Mouse (Mus musculus) MEL (cell line): Measurements from ENCODE around the gene AW549877. TPM values are rescaled to one million over a fixed set of nuclear protein-coding genes. Genes with fewer than 3 reads are reported as not detected.

Experiments used
- DNase-seq: peaks from one replicate; pipeline ENCODE4 v3.0.0; 2011; ENCODE audit warnings: low read depth, low spot score
- H3K27ac ChIP-seq: 2 replicates; pipeline ENCODE4 v1.5.1; 2012; ENCODE audit warnings: low read depth, mild to moderate bottlenecking, control low read depth, low read length, moderate library complexity; ENCODE audit not compliant: control insufficient read depth
- H3K27me3 ChIP-seq, 2 experiments: fragments of 150-350 bp in 1 of 2; sonication (generic) in 1 of 2; 2 replicates each; pipeline ENCODE4 v1.6.1; 2012; ENCODE audit warnings: low read length in 2 of 2, mild to moderate bottlenecking in 2 of 2, improper control_type of control experiment in 1 of 2, moderate library complexity in 1 of 2; ENCODE audit not compliant: insufficient read depth in 2 of 2, control insufficient read depth in 1 of 2
- H3K36me3 ChIP-seq, 2 experiments: 2 replicates each; pipeline ENCODE4 v1.6.1; 2012 to 2014; ENCODE audit warnings: low read length in 2 of 2, improper control_type of control experiment in 1 of 2, inconsistent platforms in 1 of 2, mild to moderate bottlenecking in 1 of 2; ENCODE audit not compliant: insufficient read depth in 2 of 2, control insufficient read depth in 1 of 2
- H3K4me1 ChIP-seq, 2 experiments: fragments of 150-350 bp in 1 of 2; sonication (generic) in 1 of 2; 2 replicates each; pipeline ENCODE4 v1.6.1; 2012; ENCODE audit warnings: low read length in 2 of 2, improper control_type of control experiment in 1 of 2, mild to moderate bottlenecking in 1 of 2; ENCODE audit not compliant: insufficient read depth in 2 of 2, control insufficient read depth in 1 of 2
- H3K4me3 ChIP-seq, 2 experiments: fragments of 150-350 bp in 1 of 2; sonication (generic) in 1 of 2; 2 replicates each; pipeline ENCODE4 v1.5.1; 2012; ENCODE audit warnings: low read depth in 2 of 2, low read length in 2 of 2, mild to moderate bottlenecking in 2 of 2, moderate library complexity in 2 of 2, control low read depth in 1 of 2, improper control_type of control experiment in 1 of 2; ENCODE audit not compliant: control insufficient read depth in 1 of 2, insufficient read depth in 1 of 2
- H3K79me2 ChIP-seq: 2 replicates; pipeline ENCODE4 v1.6.1; 2012; ENCODE audit warnings: mild to moderate bottlenecking, low read length, moderate library complexity; ENCODE audit not compliant: control insufficient read depth, poor library complexity, insufficient read depth
- H3K9ac ChIP-seq: 2 replicates; pipeline ENCODE4 v1.6.1; 2012; ENCODE audit warnings: low read depth, mild to moderate bottlenecking, control low read depth, low read length, moderate library complexity; ENCODE audit not compliant: control insufficient read depth, poor library complexity, severe bottlenecking
- H3K9me3 ChIP-seq: fragments of 150-350 bp; sonication (generic); replicated peaks from 2 replicates; pipeline ENCODE4 v1.6.1; 2012; ENCODE audit warnings: mild to moderate bottlenecking, low read length, improper control_type of control experiment, moderate library complexity; ENCODE audit not compliant: insufficient read depth
- BHLHE40 ChIP-seq: IDR thresholded peaks from 2 replicates; pipeline ENCODE4 v1.6.1; 2012; ENCODE audit warnings: low read depth, mild to moderate bottlenecking, inconsistent platforms, low read length, improper control_type of control experiment, borderline replicate concordance
- CTCF ChIP-seq, 3 experiments: IDR thresholded peaks in 2 of 3; conservative IDR thresholded peaks in 1 of 3; 2 replicates each; pipeline ENCODE4 v1.5.1; 2011 to 2012; ENCODE audit warnings: low read length in 3 of 3, low read depth in 2 of 3, mild to moderate bottlenecking in 2 of 3, improper control_type of control experiment in 1 of 3, inconsistent platforms in 1 of 3, mixed read lengths in 1 of 3, moderate library complexity in 1 of 3; ENCODE audit not compliant: control insufficient read depth in 1 of 3, insufficient read depth in 1 of 3, poor library complexity in 1 of 3, severe bottlenecking in 1 of 3
- E2F4 ChIP-seq: IDR thresholded peaks from 2 replicates; pipeline ENCODE4 v1.6.1; 2011; ENCODE audit warnings: low read depth, low read length, improper control_type of control experiment, borderline replicate concordance
- GATA1 ChIP-seq: IDR thresholded peaks from 2 replicates; pipeline ENCODE4 v1.6.1; 2011; ENCODE audit warnings: low read depth, low read length, improper control_type of control experiment
- HCFC1 ChIP-seq: IDR thresholded peaks from 2 replicates; pipeline ENCODE4 v1.6.1; 2012; ENCODE audit warnings: low read depth, mild to moderate bottlenecking, inconsistent platforms, low read length, improper control_type of control experiment, moderate library complexity
- MAZ ChIP-seq: IDR thresholded peaks from 2 replicates; pipeline ENCODE4 v1.6.1; 2012; ENCODE audit warnings: low read depth, mild to moderate bottlenecking, inconsistent platforms, low read length, improper control_type of control experiment
- MEF2A ChIP-seq: IDR thresholded peaks from 2 replicates; pipeline ENCODE4 v1.6.1; 2014; ENCODE audit warnings: low read depth, mild to moderate bottlenecking, inconsistent platforms, low read length, improper control_type of control experiment; ENCODE audit not compliant: poor library complexity, insufficient replicate concordance, severe bottlenecking; ENCODE audit errors: extremely low read depth
- MXI1 ChIP-seq: IDR thresholded peaks from 2 replicates; pipeline ENCODE4 v1.6.1; 2011; ENCODE audit warnings: mild to moderate bottlenecking, low read depth, low read length, improper control_type of control experiment
- MYB ChIP-seq: IDR thresholded peaks from 2 replicates; pipeline ENCODE4 v1.6.1; 2011; ENCODE audit warnings: mild to moderate bottlenecking, low read depth, low read length, improper control_type of control experiment
- NELFE ChIP-seq: IDR thresholded peaks from 2 replicates; pipeline ENCODE4 v1.6.1; 2011; ENCODE audit warnings: low read depth, low read length, improper control_type of control experiment
- RAD21 ChIP-seq: IDR thresholded peaks from 2 replicates; pipeline ENCODE4 v1.6.1; 2011; ENCODE audit warnings: mild to moderate bottlenecking, low read depth, low read length, improper control_type of control experiment
- SIN3A ChIP-seq: IDR thresholded peaks from 2 replicates; pipeline ENCODE4 v1.6.1; 2012; ENCODE audit warnings: low read length, improper control_type of control experiment, inconsistent platforms
- SMC3 ChIP-seq: IDR thresholded peaks from 2 replicates; pipeline ENCODE4 v1.6.1; 2011; ENCODE audit warnings: low read depth, low read length, improper control_type of control experiment
- TAL1 ChIP-seq: IDR thresholded peaks from 2 replicates; pipeline ENCODE4 v1.6.1; 2012; ENCODE audit warnings: mild to moderate bottlenecking, inconsistent platforms, low read length, moderate library complexity, mixed read lengths
- TBP ChIP-seq: IDR thresholded peaks from 2 replicates; pipeline ENCODE4 v1.8.0; 2011; ENCODE audit warnings: low read depth, low read length, improper control_type of control experiment
- TCF12 ChIP-seq: IDR thresholded peaks from 2 replicates; pipeline ENCODE4 v1.6.1; 2014; ENCODE audit warnings: low read depth, mild to moderate bottlenecking, inconsistent platforms, low read length, improper control_type of control experiment, moderate library complexity
- ZC3H11A ChIP-seq: IDR thresholded peaks from 2 replicates; pipeline ENCODE4 v1.6.1; 2012; ENCODE audit warnings: low read depth, mild to moderate bottlenecking, inconsistent platforms, low read length, improper control_type of control experiment
- polyA plus RNA-seq, 2 experiments: library from polyadenylated mRNA; stranded (reverse) in 1 of 2; unstranded in 1 of 2; fragments of >175 nt in 1 of 2; fragments of >200 nt in 1 of 2; gene quantifications; 2 replicates each; pipeline versions ENCODE4 v1.2.1 to v1.2.4; 2012; ENCODE audit warnings: low replicate concordance in 2 of 2, low read depth in 1 of 2; ENCODE audit not compliant: insufficient read length in 2 of 2, insufficient read depth in 1 of 2, missing spikeins in 1 of 2
- total RNA-seq: library from RNA; depleted of rRNA; stranded (reverse); fragments of 300-350 nt; gene quantifications from 2 replicates; pipeline ENCODE4 v1.2.3, GENCODE M21; 2012

The AW549877 gene
- total and polyA plus RNA-seq, 3 experiments: 5.0 to 13.5 TPM; not detected in 1

- Histone ChIP-seq H3K27me3 (no peaks in the 10 kb centered on the region; a peak in 1 of 4 replicates), H3K9me3 (no peaks in the 10 kb centered on the region), H3K4me3 (no peak overlapping the region), H3K4me1 (no peaks in the 10 kb centered on the region), H3K79me2 (no peaks in the 10 kb centered on the region), H3K36me3 (no peaks in the 10 kb centered on the region)
- TF ChIP-seq SMC3 (peak; percentile 81), MAZ (no peak), ZC3H11A (peak; percentile 88), CTCF (IDR thresholded peaks at IDR 0.05 in 2 of 3, conservative IDR thresholded peaks at IDR 0.05 in 1 of 3; ENCODE audit: control insufficient read depth in 1 of 3, insufficient read depth in 1 of 3, low read depth in 2 of 3, low read length in 3 of 3, poor library complexity in 1 of 3, severe bottlenecking in 1 of 3) (peak; percentile 34 to 82 (median 54)), RAD21 (peak; percentile 92)
- TF ChIP-seq, all 39 proteins: peak for 4
- no peak overlapping the region for H3K9ac ChIP-seq
- no peak overlapping the region for H3K27ac ChIP-seq
- DNase-seq: peak; percentile 73
Measured at GRCm38 (mm10) chr15:3957982-3958381, 37.6 kb downstream of the AW549877 start.

- DNase-seq: no peak
- no peaks in the 10 kb centered on the region for H3K79me2 ChIP-seq
- H3K36me3 ChIP-seq: no peaks in the 10 kb centered on the region
- H3K4me1 ChIP-seq: no peaks in the 10 kb centered on the region
- H3K4me3 ChIP-seq: no peak overlapping the region
- no peaks in the 10 kb centered on the region for H3K9me3 ChIP-seq
- TF ChIP-seq MYB: no peak
- no peak for TF ChIP-seq NELFE
- no peak for TF ChIP-seq TAL1
- no peak for TF ChIP-seq SIN3A
- TF ChIP-seq SMC3: no peak
- TF ChIP-seq RAD21: no peak
- no peak for TF ChIP-seq E2F4
- no peak for TF ChIP-seq GATA1
- no peak for TF ChIP-seq HCFC1
- TF ChIP-seq MEF2A: no peak
- no peak for TF ChIP-seq MXI1
- no peak for TF ChIP-seq TBP
- TF ChIP-seq BHLHE40: no peak
- no peak overlapping the region for H3K9ac ChIP-seq
- no peak overlapping the region for H3K27ac ChIP-seq
- no peaks in the 10 kb centered on the region; a peak in 1 of 4 replicates for H3K27me3 ChIP-seq
Measured at GRCm38 (mm10) chr15:3954971-3955370, 40.6 kb downstream of the AW549877 start.

GRCm38 (mm10) chr15:3938132-3938531, 57.4 kb downstream of the AW549877 start:
- Histone ChIP-seq H3K27me3 (no peaks in the 10 kb centered on the region), H3K9me3 (no peaks in the 10 kb centered on the region), H3K4me3 (no peak overlapping the region), H3K9ac (no peak overlapping the region), H3K36me3 (no peaks in the 10 kb centered on the region), H3K79me2 (no peaks in the 10 kb centered on the region), H3K27ac (no peak overlapping the region), H3K4me1 (no peaks in the 10 kb centered on the region)
- DNase-seq: no peak
- TF ChIP-seq CTCF (IDR thresholded peaks at IDR 0.05 in 2 of 3, conservative IDR thresholded peaks at IDR 0.05 in 1 of 3; ENCODE audit: control insufficient read depth in 1 of 3, insufficient read depth in 1 of 3, low read depth in 2 of 3, low read length in 3 of 3, poor library complexity in 1 of 3, severe bottlenecking in 1 of 3) (peak in 1 of 3 experiments; percentile 27; a peak in 1 of 6 replicates), SMC3 (peak; percentile 38), TCF12 (no peak)
